Mouse (Mus musculus) gastrocnemius, postnatal 4 days (tissue): Measurements from ENCODE around the gene Usp20. TPM values are rescaled to one million over a fixed set of nuclear protein-coding genes. Genes with fewer than 3 reads are reported as not detected.

Experiments used
- DNase-seq, 2 experiments: peaks; one replicate each; pipeline ENCODE4 v3.0.0; 2021 to 2022; ENCODE audit warnings: low spot score in 2 of 2, mixed read lengths in 2 of 2
- total RNA-seq, 2 experiments: library from RNA; stranded (reverse); gene quantifications; 2 replicates each; pipeline ENCODE4 v1.2.3; 2021

Usp20 gene
- total RNA-seq, 2 experiments from 2014 or later, result 40.0 to 44.8 TPM

GRCm38 (mm10) chr2:31040043-31040442 is 58.0 kb downstream of the Usp20 start:
- DNase-seq, result no peak

DNA sequence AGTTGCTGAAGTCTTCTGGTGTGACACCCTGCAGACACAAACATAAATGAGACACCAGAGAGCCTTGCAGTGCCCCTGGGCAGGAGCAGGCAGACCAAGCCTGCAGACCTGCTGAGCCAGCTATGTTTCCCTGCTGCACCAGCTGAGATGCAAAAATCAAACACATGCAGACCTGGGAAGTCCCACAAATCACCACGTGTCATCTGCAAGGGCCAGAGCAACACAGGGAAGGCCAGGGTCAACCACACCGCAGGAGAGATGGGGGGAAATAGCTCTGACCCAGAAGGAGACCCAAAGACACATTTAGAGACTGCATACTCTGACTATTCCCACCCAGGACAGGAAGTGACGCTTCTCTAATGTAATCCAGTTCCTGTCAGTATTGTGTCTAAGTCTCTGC is 58.4 kb downstream of the Usp20 start:
- DNase-seq, result no peak

DNA sequence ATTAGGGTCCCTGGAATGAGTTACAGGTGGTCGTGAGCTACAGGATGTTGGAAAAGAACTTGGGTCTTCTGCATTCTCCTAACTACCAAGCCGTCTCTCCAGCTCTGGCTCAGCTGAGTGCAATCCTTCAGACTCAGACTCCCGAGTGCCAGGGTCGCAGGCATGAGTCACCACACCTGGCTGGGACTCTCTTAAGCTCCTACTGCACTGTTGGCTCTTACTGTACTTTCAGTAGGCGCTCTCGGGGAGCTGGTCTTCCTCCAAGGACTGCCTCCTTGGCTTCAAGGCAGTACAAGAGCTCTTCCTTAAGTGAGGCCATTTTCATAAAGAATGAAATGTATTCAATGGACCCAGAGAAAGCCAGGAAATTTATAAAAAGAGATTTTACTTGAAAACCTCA is 59.3 kb downstream of the Usp20 start:
- DNase-seq, result no peak

DNA sequence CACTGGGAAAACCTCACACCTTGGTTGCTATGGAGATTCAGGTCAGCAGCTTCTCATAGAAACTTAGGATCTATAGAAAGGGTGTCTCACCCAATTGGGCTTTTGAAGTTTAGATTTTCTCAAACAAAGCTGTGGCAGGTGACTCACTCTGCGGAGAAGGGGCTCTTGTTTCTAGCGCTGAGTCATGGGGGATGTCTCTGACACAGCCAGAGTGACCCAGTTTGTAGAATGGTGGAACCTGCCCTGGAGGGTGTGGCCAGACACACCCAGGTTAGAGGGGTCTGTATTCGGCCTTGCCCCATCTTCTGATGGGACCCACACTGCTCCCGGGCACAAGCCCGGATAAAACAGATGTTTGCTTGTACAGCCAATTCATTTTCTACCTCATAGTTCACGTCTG is 60.8 kb downstream of the Usp20 start:
- DNase-seq, result no peak

GRCm38 (mm10) chr2:31043856-31044255 is 61.8 kb downstream of the Usp20 start:
- DNase-seq, result no peak

GRCm38 (mm10) chr2:31048037-31048436 is 66.0 kb downstream of the Usp20 start:
- no peak for DNase-seq

- DNase-seq, result no peak
Measured at GRCm38 (mm10) chr2:31052441-31052840, 70.4 kb downstream of the Usp20 start.

- DNase-seq, result no peak
Measured at GRCm38 (mm10) chr2:31053426-31053825, 71.3 kb downstream of the Usp20 start.

- no peak for DNase-seq
Measured at GRCm38 (mm10) chr2:31053851-31054340, 71.8 kb downstream of the Usp20 start.

GRCm38 (mm10) chr2:31056070-31056469 is 74.0 kb downstream of the Usp20 start:
- DNase-seq, result no peak

- DNase-seq, result no peak
Measured at GRCm38 (mm10) chr2:31057549-31058177, 75.6 kb downstream of the Usp20 start.

GRCm38 (mm10) chr2:31058443-31058842 is 76.4 kb downstream of the Usp20 start:
- no peak for DNase-seq

DNA sequence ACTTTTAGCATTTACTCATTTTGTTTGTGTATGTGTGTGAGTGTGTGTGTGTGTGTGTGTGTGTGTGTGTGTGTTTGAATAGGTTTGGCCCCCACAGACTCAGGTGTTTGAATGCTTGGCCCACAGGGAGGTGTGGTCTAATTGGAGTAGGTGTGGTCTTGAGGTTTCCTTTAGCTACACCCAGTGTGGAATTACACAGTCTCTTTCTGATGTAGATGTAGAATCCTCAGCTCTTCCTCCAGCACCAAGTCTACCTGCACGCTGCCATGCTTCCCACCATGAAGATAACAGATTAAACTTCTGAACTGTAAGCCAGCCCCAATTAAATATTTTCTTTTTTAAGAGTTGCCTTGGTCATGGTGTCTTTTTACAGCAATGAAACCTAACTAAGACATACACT is 78.2 kb downstream of the Usp20 start:
- no peak for DNase-seq

DNA sequence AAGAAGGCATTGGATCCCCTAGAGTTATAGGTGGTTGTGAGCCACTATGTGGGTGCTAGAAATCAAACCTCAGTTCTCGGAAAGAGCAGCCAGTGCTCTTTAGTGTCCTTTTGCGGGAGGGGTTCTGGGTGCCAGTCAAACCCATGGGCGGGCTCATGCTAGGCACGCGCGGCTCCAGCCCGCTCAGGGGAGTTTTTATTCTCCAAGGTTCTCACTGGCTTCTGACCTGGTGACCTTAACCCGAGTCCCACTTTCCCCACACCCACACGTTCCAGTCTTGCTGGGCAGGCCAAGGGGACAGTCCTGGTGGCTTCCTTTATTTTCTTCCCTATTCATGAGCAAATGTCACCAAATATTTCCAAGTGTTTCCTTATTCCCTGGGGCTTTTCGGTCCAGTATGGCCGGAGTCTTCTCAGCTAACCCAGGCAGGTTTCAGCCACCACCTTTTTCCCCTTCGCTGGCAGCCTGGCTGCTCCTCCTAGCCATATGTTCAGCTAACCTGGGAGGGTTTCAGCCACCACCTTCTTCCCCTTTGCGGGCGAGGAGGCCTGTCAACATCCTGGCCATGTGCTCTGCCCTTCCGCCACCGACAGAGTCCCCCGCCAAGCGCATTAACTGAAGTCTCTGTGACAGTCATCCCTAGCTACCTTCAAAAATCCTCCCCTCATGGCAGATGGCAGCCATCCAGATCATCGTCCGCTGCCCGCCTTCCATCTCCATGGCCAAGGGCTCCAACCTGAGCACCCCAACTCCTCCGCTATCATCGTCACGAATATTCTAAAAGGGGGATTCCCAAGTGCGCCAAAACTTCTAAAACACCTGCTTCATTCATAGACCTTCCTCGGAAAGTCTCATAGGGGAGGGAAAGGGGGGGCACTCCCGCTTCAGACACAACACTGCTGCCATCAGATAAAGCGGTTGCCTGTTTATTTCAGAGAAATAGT is 79.0 kb downstream of the Usp20 start:
- no peak for DNase-seq

DNA sequence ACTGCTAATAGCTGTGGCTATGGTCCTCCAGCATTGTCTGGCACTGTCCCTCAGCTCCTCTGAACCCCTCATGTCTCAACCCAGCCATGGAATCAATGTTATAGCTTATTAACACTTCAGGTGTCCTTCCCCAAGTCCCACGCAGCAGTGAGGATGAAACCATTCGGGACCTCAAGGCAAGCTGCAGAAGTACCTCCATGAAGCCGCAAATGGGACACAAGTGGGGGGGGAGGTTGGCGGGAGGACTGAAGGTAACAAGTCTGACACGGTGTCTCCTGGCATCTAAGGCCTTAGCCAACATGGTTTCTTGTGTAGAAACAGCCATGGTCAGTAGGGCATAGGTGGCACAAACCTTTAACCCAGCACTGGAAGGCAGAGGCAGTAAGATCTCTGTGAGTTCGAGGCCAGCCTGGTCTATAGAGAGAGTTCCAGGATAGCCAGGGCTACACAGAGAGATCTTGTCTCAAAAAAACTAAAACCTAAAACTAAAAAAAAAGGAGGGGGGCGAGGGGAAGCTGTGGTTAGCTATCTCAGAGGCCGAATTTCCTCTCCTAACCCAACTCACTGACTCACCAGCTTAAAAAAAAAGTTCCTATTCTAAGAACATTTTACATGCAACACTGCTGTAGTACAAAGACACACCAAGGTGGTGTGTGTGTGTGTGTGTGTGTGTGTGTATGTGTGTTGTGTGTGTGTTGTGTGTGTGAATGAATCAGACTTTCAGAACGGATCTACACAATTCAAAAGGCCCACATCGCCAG is 80.0 kb downstream of the Usp20 start:
- DNase-seq, result no peak

DNA sequence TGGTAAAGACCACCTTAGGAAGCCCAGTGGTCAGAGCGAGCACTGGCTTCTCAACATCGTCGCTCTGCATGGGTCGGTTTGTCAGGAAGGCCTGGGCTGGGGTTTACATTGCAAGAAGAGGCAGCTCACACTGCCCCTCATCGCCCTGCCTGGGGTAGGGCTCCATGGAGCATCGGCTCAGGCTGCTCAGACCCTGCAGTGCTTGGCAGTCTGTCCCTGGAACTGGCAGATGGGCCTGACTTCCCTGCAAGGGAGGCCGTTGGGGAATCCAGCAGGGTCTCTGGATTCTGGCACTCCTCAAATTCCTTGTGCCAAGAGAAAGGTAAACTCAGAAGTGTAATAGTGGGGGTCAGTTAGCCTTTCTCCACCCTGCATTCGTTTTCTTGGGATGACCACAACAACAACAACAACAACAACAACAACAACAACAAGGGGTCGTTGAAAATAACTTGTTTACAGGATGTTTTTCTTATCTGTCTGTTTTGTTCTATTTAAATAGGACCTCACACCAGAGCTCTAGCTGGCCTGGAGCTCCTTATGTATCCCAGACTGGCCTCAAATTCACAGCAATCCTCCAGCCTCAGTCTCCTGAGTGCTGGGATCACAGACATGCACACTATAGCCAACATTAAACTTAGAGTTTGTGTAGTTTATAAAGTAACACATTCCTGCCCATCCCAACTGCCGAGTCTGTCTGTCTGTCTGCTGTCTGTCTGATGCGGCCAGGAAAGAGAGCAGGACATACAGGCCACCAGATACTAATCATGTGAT is 84.1 kb downstream of the Usp20 start:
- DNase-seq, result no peak

DNA sequence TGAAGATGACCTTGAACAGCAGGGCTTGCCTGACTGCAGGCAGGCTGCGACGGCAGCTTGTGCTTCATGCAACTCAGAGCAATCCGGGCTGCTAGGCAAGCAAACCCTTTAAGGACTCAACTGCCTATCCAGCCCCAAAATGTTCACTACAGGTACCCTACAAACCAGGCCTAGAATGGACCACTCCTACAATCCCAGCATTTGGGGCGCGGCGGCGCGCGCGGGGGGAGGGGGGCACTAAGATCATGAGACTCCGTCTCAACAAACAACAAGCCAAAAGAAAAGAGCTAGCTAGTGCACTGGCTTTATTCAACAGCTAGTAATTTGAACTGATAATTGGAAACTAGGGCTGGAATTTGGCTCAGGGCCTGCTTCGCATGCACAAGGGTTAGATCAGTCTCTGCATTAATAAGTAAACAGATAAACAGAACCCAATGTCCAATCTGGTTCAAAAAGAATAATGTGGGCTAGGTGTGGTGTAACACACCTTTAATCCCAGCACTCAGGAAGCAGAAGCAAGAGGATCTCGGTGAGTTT is 85.0 kb downstream of the Usp20 start:
- no peak for DNase-seq

GRCm38 (mm10) chr2:31067696-31068245 is 85.7 kb downstream of the Usp20 start:
- no peak for DNase-seq

GRCm38 (mm10) chr2:31068246-31069113 is 86.4 kb downstream of the Usp20 start:
- DNase-seq, result peak in 1 of 2 experiments; percentile 44
